Mouse (Mus musculus): ENCODE measurements around the gene Clec4a4. TPM values are rescaled to one million over a fixed set of nuclear protein-coding genes. Genes with fewer than 3 reads are reported as not detected.
"Not testable (repeated sequence)": the region's sequence is repeated elsewhere in the genome, so short reads cannot be mapped to it uniquely, and the experiment has no call there.

Clec4a4 gene
- total RNA-seq (2021) = not detected
- long read RNA-seq, experiment 1 = 0 reads
- long read RNA-seq, experiment 2 = 0 reads

GRCm38 (mm10) chr6:122989876-122990437, at the start of gene Clec4a4:
Gene Clec4a4, plus strand, starts transcription at chr6:122990367.
- intact Hi-C loops (cut with DNase I) = no loop called here
- DNase-seq = no peak

- no peak for DNase-seq
- intact Hi-C loops (cut with DNase I) = no loop called here
Measured at GRCm38 (mm10) chr6:122946760-122947159, 43.4 kb upstream of the Clec4a4 start.

- intact Hi-C loops (cut with DNase I) = no loop called here
- peak in 1 of 2 experiments; percentile 4 for DNase-seq
Measured at GRCm38 (mm10) chr6:122952401-122952800, 37.8 kb upstream of the Clec4a4 start, which contains the start of gene Clec4a3. Gene Clec4a3, plus strand, starts transcription at chr6:122952515.

- intact Hi-C loops (cut with DNase I) = no loop called here
- no peak for DNase-seq
Measured at GRCm38 (mm10) chr6:122964562-122964961, 25.6 kb upstream of the Clec4a4 start.

- no peak for DNase-seq
- intact Hi-C loops (cut with DNase I) = no loop called here
Measured at GRCm38 (mm10) chr6:122969048-122969447, 21.1 kb upstream of the Clec4a4 start.

GRCm38 (mm10) chr6:123004696-123005095, 14.5 kb downstream of the Clec4a4 start:
- DNase-seq; intact Hi-C loops (cut with DNase I): not testable (repeated sequence)

GRCm38 (mm10) chr6:123005591-123005990, 15.4 kb downstream of the Clec4a4 start:
- DNase-seq = no peak
- intact Hi-C loops (cut with DNase I) = no loop called here

GRCm38 (mm10) chr6:123049742-123050372, 59.7 kb downstream of the Clec4a4 start, which contains the start of gene Clec4b1:
Gene Clec4b1, plus strand, starts transcription at chr6:123049962.
- no peak for DNase-seq
- intact Hi-C loops (cut with DNase I) = no loop called here

Other genes with a start within 250 kb of the Clec4a4 start
- 1 to 10 TPM; 1.0 to 1.2 TPM for gene Slc2a3, start 188.7 kb upstream of the Clec4a4 start, total RNA-seq (2021)
- 10 to 100 TPM; 19.8 to 22.4 TPM for gene Foxj2, start 170.5 kb upstream of the Clec4a4 start, total RNA-seq (2021)
- gene C3ar1, start 134.2 kb upstream of the Clec4a4 start, total RNA-seq (2021) = under 1 TPM; 0.54 to 0.81 TPM
- 10 to 100 TPM; 13.2 to 13.8 TPM for gene Necap1, start 115.9 kb upstream of the Clec4a4 start, total RNA-seq (2021)
- 1 to 10 TPM in 1 of 2 experiments, under 1 TPM in 1; 0.82 to 1.4 TPM for gene Clec4a1, start 68.5 kb upstream of the Clec4a4 start, total RNA-seq (2021)
- gene Clec4a3, start 37.9 kb upstream of the Clec4a4 start, total RNA-seq (2021) = 1 to 10 TPM in 1 of 2 experiments, under 1 TPM in 1; 0.96 to 2.5 TPM
- not detected for gene Clec4b1, start 59.6 kb downstream of the Clec4a4 start, total RNA-seq (2021)
- 1 to 10 TPM in 1 of 2 experiments, under 1 TPM in 1; 0.54 to 1.1 TPM for gene Clec4a2, start 116.1 kb downstream of the Clec4a4 start, total RNA-seq (2021)
- gene Clec4b2, start 182.5 kb downstream of the Clec4a4 start, total RNA-seq (2021) = not detected
- not detected for gene Clec4n, start 239.5 kb downstream of the Clec4a4 start, total RNA-seq (2021)